Mouse (Mus musculus) embryonic facial prominence, embryonic 13.5 days (tissue): ENCODE data around the gene Pdcd1. TPM values are rescaled to one million over a fixed set of nuclear protein-coding genes. Genes with fewer than 3 reads are reported as not detected.
"Not testable (repeated sequence)": the region's sequence is repeated elsewhere in the genome, so short reads cannot be mapped to it uniquely, and the experiment has no call there.

ENCODE experiments used
- ATAC-seq: fragments of 200-750 bp; cut with Nextera tagmentation; 2 replicates; pipeline ENCODE4 v1.8.0; 2017; ENCODE audit warnings: low read depth; ENCODE audit not compliant: insufficient number of reproducible peaks, insufficient read depth, low FRiP score, low TSS enrichment
- H3K27ac ChIP-seq: fragments of 300-500 bp; sonication (generic); 2 replicates; pipeline ENCODE4 v1.5.1; 2015; ENCODE audit warnings: moderate library complexity, mild to moderate bottlenecking, inconsistent platforms
- H3K27me3 ChIP-seq: fragments of 300-500 bp; sonication (generic); 2 replicates; pipeline ENCODE4 v1.6.1; 2015; ENCODE audit warnings: mild to moderate bottlenecking, inconsistent platforms
- H3K36me3 ChIP-seq: fragments of 300-500 bp; sonication (generic); 2 replicates; pipeline ENCODE4 v1.6.1; 2015; ENCODE audit warnings: mild to moderate bottlenecking, inconsistent platforms
- H3K4me1 ChIP-seq: fragments of 300-500 bp; sonication (generic); 2 replicates; pipeline ENCODE4 v1.6.1; 2015; ENCODE audit warnings: inconsistent platforms
- H3K4me2 ChIP-seq: fragments of 300-500 bp; sonication (generic); 2 replicates; pipeline ENCODE4 v1.6.1; 2015; ENCODE audit warnings: moderate library complexity, mild to moderate bottlenecking, inconsistent platforms
- H3K4me3 ChIP-seq: fragments of 300-500 bp; sonication (generic); 2 replicates; pipeline ENCODE4 v1.5.1; 2015; ENCODE audit warnings: mild to moderate bottlenecking, inconsistent platforms
- H3K9ac ChIP-seq: fragments of 300-500 bp; sonication (generic); 2 replicates; pipeline ENCODE4 v1.6.1; 2015; ENCODE audit warnings: mild to moderate bottlenecking, inconsistent platforms
- H3K9me3 ChIP-seq: fragments of 300-500 bp; sonication (generic); 2 replicates; pipeline ENCODE4 v1.6.1; 2016; ENCODE audit warnings: inconsistent platforms
- WGBS: fragments of 180-500 bp; shearing (Covaris S2); methylation state at CpG from one replicate; pipeline ENCODE4 v1.1.7; 2015; ENCODE audit warnings: mixed read lengths; 5-methylcytosine and 5-hydroxymethylcytosine counted together
- polyA plus RNA-seq: library from polyadenylated mRNA; unstranded; fragments of >200 nt; fragmentation: Nextera tagmentation; extraction: Ambion mirVana; gene quantifications from 2 replicates; pipeline ENCODE4 v1.2.1, GENCODE M21; 2015

Pdcd1 gene
- polyA plus RNA-seq = not detected in 2 replicates

DNA sequence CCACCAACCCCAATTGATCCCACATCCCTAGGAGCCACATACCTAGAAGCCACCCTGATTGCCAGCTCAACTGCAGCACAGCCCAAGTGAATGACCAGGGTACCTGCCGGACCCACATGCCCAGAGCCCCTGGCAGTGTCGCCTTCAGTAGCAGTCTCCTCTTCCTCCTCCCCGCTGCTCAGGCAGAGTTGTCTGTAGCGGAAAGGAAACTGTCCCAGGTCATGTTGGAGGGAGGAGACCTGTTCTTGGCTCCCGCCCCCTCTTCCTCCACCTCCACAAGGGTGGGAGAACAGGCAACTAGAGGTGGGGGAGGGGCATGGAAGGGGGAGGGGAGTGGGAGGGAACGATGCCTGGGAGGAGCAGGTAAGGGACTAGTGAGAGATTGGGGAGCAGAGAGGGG is at the start of gene Pdcd1:
TSS of gene Pdcd1 (minus strand) at position 181 of the 400 bp plus-strand sequence.
- ATAC-seq = 0 out of 2 replicates have a peak, but pooled peaks have one; percentile 20
- Histone ChIP-seq H3K4me3 (no peak within 1 kb of the TSS), H3K4me1 (0 out of 2 replicates have a peak, but pooled peaks cover 3% of the 10 kb centered on the region), H3K9me3 (no peaks in the 10 kb centered on the region), H3K36me3 (no peaks in the 10 kb centered on the region), H3K9ac (no peak within 1 kb of the TSS), H3K27me3 (no peaks in the 10 kb centered on the region), H3K27ac (no peak within 1 kb of the TSS), H3K4me2 (no peak within 1 kb of the TSS)
- WGBS = 49% methylated on average over 6 of the region's 6 CpGs

DNA sequence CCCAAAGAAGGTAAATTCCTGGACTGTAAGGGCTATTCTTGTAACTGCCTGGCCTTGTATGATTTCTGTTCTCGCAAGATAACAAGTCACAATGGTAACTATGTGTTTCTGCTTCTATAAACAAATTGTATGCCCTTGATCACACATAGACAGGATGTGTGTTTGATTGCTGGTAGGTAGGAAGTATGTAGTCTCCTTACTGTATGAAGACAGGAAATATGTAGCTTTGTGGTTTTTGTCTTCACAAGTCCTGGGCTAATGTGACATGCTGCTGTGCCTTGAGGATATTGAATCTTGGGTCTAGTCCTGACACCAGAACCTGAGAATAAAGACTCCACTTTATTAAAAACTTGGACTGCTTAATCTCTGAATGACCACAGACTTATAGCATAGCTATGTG is 39.4 kb upstream of the Pdcd1 start:
- 85% methylated on average over 1 of the region's 1 CpGs for WGBS
- no peaks in the 10 kb centered on the region for H3K4me1 ChIP-seq

DNA sequence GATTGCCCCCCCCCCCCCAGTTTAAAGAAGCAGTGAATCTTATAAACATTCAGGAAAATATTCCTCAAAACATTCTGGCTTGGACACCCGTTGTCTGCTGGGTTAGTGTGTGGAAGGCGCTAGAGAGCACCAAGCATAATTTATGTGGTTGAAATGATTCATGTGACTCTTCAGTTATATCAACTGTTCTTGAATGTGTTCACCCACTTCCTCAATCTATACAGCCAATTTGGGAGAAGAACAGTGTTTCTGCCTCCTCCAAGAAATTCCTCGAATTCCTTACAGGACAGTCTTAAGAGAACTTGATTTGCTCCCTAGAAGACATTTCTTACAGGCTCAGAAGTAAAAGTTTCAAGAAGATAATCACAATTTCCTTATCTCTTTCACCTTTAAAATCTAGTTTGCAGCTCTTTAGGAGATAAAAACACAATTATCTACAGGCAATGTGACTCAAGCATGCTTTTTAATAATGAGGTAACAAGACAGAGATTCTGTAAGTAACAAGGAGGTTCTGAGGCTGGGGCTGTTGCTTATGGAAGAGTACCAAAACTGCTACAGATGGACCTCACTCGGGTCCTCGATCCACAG is 34.1 kb upstream of the Pdcd1 start:
- no peak overlapping the region for H3K4me2 ChIP-seq
- WGBS = 86% methylated on average over 5 of the region's 5 CpGs
- no peaks in the 10 kb centered on the region for H3K9me3 ChIP-seq
- H3K36me3 ChIP-seq = no peaks in the 10 kb centered on the region
- no peak overlapping the region for H3K4me3 ChIP-seq
- no peak overlapping the region for H3K27ac ChIP-seq
- no peaks in the 10 kb centered on the region for H3K4me1 ChIP-seq
- H3K9ac ChIP-seq = no peak overlapping the region
- no peak for ATAC-seq
- H3K27me3 ChIP-seq = no peaks in the 10 kb centered on the region

More for the DNA sequence above, 39.4 kb upstream of the Pdcd1 start:
- ATAC-seq = no peak
- Histone ChIP-seq H3K27ac (no peak overlapping the region), H3K9ac (no peak overlapping the region), H3K4me3 (no peak overlapping the region), H3K36me3 (no peaks in the 10 kb centered on the region), H3K27me3 (no peaks in the 10 kb centered on the region), H3K9me3 (no peaks in the 10 kb centered on the region), H3K4me2 (no peak overlapping the region)

DNA sequence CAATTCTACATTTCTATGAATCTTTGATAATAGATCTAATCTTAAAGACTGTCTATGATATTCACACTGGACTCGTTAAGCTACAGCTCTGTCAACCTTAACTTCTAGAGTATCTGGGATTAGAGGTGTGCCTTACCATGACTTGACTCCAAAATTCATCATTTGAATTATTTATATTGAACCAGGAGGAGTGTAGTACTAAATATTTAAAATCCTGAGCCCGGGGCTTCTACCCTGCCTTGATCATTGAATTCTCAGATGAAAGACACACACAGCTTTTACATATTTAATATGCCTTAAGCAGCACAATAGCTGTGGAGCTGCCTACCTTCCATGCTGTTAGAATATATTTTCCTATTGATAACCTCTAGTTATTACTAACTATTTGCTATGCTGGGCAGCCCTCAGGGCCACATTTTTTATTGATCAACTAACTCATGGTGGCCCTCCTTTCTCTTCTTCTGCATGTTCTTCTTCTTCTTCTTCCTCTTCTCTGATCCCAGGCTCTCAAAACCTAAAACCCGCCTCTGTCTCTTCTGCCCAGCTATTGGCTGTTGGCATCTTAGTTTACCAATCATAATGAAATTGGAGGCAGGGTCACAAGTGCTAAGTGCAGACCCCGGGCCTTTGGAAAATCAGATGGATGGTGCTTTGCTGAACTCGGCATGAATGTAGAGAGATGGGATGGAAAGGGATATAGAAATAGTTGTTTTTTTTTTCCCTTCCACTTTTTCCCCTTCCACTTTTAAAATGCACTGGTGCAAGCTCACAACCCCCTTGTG is 33.2 kb upstream of the Pdcd1 start:
- 84% methylated on average over 5 of the region's 5 CpGs for WGBS

DNA sequence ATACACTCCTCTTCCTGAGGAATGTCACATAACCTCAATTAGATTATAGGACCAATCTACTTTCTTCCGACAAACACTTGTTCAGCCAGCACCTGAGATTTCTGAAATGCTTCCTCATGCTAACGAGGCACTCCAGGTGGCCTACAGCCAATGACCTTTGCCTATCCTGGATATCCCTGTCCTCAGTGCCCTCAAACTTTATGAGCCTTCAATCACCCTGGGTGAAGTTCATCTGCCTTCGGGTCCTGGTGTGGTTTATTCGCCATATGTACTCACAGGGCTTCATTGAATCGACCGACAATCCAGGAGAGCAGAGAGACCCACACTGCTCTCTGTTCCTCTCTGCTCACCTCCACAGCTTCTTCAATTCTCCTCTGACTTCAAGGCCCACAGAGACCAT is 29.4 kb upstream of the Pdcd1 start:
- H3K4me2 ChIP-seq = no peak overlapping the region
- no peak for ATAC-seq
- no peaks in the 10 kb centered on the region for H3K9me3 ChIP-seq
- WGBS = 89% methylated on average over 6 of the region's 6 CpGs
- peaks cover 15% of the 10 kb centered on the region for H3K27me3 ChIP-seq
- peaks cover 7% of the 10 kb centered on the region for H3K4me1 ChIP-seq
- H3K4me3 ChIP-seq = no peak overlapping the region
- no peak overlapping the region for H3K27ac ChIP-seq
- no peak overlapping the region for H3K9ac ChIP-seq
- H3K36me3 ChIP-seq = no peaks in the 10 kb centered on the region

More for the DNA sequence above, 33.2 kb upstream of the Pdcd1 start:
- no peak overlapping the region for H3K27ac ChIP-seq
- H3K9ac ChIP-seq = no peak overlapping the region
- no peak for ATAC-seq
- no peak overlapping the region for H3K4me3 ChIP-seq
- H3K9me3 ChIP-seq = no peaks in the 10 kb centered on the region
- no peaks in the 10 kb centered on the region for H3K36me3 ChIP-seq
- H3K4me2 ChIP-seq = no peak overlapping the region
- peaks cover 7% of the 10 kb centered on the region for H3K27me3 ChIP-seq
- no peaks in the 10 kb centered on the region for H3K4me1 ChIP-seq

DNA sequence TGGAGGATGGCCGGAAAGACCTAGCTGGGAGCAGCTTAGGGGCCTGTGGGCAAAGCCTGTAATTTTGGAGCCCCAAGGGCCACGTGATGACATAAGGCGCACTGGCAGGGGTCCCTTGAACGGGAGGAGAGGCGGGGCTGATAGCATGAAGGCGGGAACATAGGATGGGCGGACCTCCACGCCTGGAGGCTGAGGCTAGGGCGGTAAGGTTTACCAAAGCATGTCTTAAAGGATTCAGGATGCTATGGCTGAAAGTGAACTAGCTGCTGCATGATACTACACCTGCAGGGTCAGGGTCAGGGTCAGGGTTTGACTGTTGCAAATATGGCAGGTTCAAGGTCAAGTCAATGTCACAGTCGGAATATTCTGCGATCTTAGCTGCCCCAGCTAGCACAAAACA is 28.8 kb upstream of the Pdcd1 start:
- Histone ChIP-seq H3K4me2 (peak overlapping the region; percentile 27), H3K27me3 (peaks cover 15% of the 10 kb centered on the region), H3K27ac (no peak overlapping the region), H3K36me3 (no peaks in the 10 kb centered on the region), H3K4me1 (peaks cover 7% of the 10 kb centered on the region), H3K4me3 (no peak overlapping the region), H3K9ac (no peak overlapping the region), H3K9me3 (no peaks in the 10 kb centered on the region)
- ATAC-seq = no peak
- WGBS = 55% methylated on average over 11 of the region's 11 CpGs

DNA sequence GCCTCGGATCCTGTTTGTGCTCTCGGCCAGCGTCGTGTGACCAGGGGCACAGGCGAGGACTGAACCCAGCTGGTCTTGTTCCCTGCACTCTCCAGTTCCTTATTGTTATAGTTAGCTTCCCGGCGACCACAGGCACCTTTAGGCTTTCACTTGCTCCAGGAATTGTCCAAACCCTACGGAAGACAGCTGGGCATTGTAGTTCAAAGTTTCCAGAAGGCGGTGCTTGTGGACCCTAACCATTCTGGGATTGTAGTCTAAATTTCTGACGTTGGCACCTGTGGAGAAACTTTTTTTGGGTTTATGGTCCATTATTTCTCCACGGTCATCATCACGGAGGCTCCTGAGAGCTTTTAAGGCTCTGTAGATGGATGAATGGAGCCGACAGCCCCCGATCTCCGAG is 28.4 kb upstream of the Pdcd1 start:
- 52% methylated on average over 15 of the region's 15 CpGs for WGBS
- Histone ChIP-seq H3K4me3 (no peak overlapping the region), H3K9ac (no peak overlapping the region), H3K36me3 (no peaks in the 10 kb centered on the region), H3K27ac (no peak overlapping the region), H3K4me2 (peak overlapping the region; percentile 27), H3K27me3 (peaks cover 15% of the 10 kb centered on the region), H3K4me1 (peaks cover 7% of the 10 kb centered on the region), H3K9me3 (no peaks in the 10 kb centered on the region)
- ATAC-seq = no peak

DNA sequence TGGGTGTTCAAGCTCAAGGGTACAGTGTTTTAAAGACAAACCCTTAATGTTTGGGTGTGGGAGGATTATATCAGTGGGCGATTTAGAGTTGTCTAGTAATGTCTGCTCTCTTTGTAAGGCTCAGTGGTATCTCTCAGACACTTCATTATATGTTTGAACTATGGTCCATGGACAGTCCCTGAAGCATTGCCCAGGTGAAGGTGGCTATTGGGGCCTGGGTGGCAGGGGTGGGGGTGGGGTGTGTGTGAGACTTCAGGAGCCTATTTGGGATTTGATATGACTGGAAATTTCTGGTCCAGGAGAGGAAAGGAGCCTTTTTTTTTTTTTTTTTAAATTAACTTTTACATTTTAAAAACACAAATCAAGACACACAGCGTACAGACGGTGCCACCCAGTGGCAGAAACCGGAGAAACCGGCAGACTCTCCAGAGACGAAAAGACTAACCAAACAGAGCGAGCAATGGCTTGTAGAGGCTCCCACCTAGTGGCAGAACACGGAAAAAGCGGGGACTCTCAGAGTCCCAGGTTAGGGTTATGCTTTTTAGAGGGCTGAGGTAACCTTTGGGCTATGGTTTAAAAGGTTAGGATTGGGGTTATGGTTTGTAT is 26.6 kb upstream of the Pdcd1 start:
- 2% methylated on average over 9 of the region's 9 CpGs for WGBS

DNA sequence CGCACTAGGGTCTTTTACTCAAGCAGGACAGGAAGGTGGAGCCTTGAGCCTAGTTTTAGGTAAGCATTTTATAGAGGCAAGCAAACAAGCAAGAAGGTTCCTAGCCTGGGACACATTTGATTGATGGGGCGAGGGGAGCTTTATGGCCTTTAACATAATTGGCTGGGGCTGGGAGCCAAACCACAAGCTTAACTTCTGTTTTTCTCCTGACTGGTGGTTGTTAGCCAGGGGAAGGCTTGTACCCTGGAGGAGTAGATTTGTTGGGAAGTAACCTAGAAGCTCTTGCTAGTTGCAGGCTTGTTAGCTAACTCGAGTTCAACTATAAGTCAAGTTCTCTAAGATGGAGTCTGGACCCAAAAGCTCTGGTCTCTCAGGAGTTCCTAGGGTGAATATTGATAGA is 26.0 kb upstream of the Pdcd1 start:
- no peak for ATAC-seq
- Histone ChIP-seq H3K4me3 (no peak overlapping the region), H3K4me2 (no peak overlapping the region), H3K27ac (no peak overlapping the region), H3K36me3 (no peaks in the 10 kb centered on the region), H3K27me3 (peaks cover 15% of the 10 kb centered on the region), H3K9ac (no peak overlapping the region), H3K9me3 (no peaks in the 10 kb centered on the region), H3K4me1 (peaks cover 7% of the 10 kb centered on the region)
- 66% methylated on average over 3 of the region's 3 CpGs for WGBS

More for the DNA sequence above, 26.6 kb upstream of the Pdcd1 start:
- H3K27me3 ChIP-seq = peaks cover 15% of the 10 kb centered on the region
- H3K36me3 ChIP-seq = no peaks in the 10 kb centered on the region
- peaks cover 7% of the 10 kb centered on the region for H3K4me1 ChIP-seq
- H3K27ac ChIP-seq = no peak overlapping the region
- no peak overlapping the region for H3K9ac ChIP-seq
- no peak for ATAC-seq
- H3K4me3 ChIP-seq = no peak overlapping the region
- H3K9me3 ChIP-seq = no peaks in the 10 kb centered on the region
- no peak overlapping the region for H3K4me2 ChIP-seq

DNA sequence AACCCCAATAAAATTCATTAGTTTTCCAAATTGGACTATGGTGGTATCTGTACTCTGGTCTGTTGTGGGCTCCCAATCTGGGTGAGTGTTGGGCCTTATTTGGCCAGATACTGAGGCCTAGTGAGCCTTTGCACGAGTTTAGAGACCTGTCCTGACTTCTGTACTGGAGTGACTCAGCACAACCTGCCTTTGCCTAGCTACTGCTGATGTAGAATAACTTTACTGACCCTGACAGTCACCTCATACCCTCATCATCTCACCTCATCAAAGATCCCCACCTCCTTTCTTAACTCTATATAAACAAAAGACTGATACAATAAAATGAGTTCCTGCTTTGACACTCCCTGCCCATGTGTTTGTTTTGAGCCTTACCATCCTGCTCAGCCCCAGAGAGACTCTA is 24.3 kb upstream of the Pdcd1 start:
- H3K9ac ChIP-seq = no peak overlapping the region
- WGBS = 23% methylated on average over 1 of the region's 1 CpGs
- ATAC-seq = no peak

DNA sequence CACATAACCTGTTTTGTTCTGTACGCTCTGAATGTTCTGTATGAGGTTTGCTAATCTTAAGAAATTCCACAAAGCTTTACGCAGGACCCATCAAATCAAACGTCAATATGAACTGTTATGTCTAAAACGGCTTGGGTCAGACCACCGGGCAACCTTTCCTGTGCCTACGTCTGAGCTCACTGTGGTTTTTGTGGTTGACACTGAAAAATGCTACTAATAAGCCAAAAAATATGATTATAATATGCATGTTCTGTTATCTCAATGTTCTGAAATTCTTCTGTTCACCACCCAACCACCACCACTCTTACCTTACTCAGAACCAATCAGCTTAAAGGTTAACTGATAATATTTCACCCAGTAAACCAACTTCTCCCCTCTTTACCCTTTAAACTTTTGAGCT is 22.4 kb upstream of the Pdcd1 start:
- Histone ChIP-seq H3K9me3 (no peaks in the 10 kb centered on the region), H3K4me3 (no peak overlapping the region), H3K36me3 (no peaks in the 10 kb centered on the region), H3K4me2 (no peak overlapping the region), H3K27ac (no peak overlapping the region), H3K9ac (no peak overlapping the region), H3K27me3 (peaks cover under 1% of the 10 kb centered on the region; the same call in 1 of the 2 replicates), H3K4me1 (peaks cover 7% of the 10 kb centered on the region)
- 75% methylated on average over 6 of the region's 6 CpGs for WGBS
- no peak for ATAC-seq

More for the DNA sequence above, 24.3 kb upstream of the Pdcd1 start:
- H3K4me1 ChIP-seq = peaks cover 7% of the 10 kb centered on the region
- peaks cover 15% of the 10 kb centered on the region for H3K27me3 ChIP-seq
- no peaks in the 10 kb centered on the region for H3K9me3 ChIP-seq
- no peak overlapping the region for H3K4me3 ChIP-seq
- no peak overlapping the region for H3K4me2 ChIP-seq
- no peaks in the 10 kb centered on the region for H3K36me3 ChIP-seq
- H3K27ac ChIP-seq = no peak overlapping the region

DNA sequence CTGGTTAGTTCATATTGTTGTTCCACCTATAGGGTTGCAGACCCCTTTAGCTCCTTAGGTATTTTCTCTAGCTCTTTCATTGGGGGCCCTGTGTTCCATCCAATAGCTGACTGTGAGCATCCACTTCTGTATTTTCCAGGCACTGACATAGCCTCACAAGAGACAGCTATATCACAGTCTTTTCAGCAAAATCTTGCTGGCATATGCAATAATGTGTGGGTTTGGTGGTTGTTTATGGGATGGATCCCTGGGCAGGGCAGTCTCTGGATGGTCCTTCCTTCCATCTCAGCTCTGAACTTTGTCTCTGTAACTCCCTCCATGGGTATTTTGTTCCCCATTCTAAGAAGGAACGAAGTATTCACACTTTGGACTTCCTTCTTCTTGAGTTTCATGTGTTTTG is 5.9 kb upstream of the Pdcd1 start:
- H3K27me3 ChIP-seq, H3K4me2 ChIP-seq, H3K9me3 ChIP-seq, H3K4me1 ChIP-seq, H3K36me3 ChIP-seq, H3K27ac ChIP-seq, H3K4me3 ChIP-seq, ATAC-seq, H3K9ac ChIP-seq: not testable (repeated sequence)
- 81% methylated on average over 1 of the region's 1 CpGs for WGBS
